Mouse (Mus musculus): ENCODE results near the gene Rgs10. TPM values are rescaled to one million over a fixed set of nuclear protein-coding genes. Genes with fewer than 3 reads are reported as not detected.
"Not testable (repeated sequence)": the region's sequence is repeated elsewhere in the genome, so short reads cannot be mapped to it uniquely, and the experiment has no call there.

Rgs10 gene
- total and polyA plus RNA-seq, 3 experiments, result 42.3 to 44.7 TPM; not detected in 1

DNA sequence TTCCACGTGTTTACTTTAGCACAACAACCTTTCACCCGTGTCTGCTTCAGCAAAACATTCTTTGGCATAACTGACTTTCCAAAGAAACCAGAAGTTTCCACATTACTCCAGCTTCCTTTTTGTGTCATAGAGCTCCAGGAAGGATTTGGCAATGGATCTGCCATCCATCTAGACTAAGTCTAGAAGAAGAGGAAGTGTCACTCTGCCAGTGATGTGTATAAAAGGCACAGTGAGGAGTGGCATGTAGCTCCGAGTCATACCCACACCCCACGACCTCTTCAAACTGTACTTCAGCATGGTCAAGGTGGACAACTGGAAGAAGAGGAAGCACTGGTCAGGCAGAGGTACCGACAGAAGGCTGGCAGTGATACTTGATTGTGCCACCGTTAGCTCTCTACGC is 74.1 kb downstream of the Rgs10 start:
- no peak overlapping the region for H3K9ac ChIP-seq (ENCODE audit: control insufficient read depth, low read depth, low read length, poor library complexity, severe bottlenecking)
- no peak overlapping the region for H3K27ac ChIP-seq (ENCODE audit: control insufficient read depth, low read depth, low read length)
- H3K4me3 ChIP-seq (ENCODE audit: control insufficient read depth in 1 of 2, insufficient read depth in 1 of 2, low read depth in 2 of 2, low read length in 2 of 2), result no peak overlapping the region
- DNase-seq (ENCODE audit: low read depth, low spot score), result no peak
- no peak for TF ChIP-seq TAL1 (IDR thresholded peaks at IDR 0.05; ENCODE audit: low read length)
- TF ChIP-seq RAD21 (IDR thresholded peaks at IDR 0.05; ENCODE audit: low read depth, low read length), result no peak
- TF ChIP-seq CHD1 (IDR thresholded peaks at IDR 0.05; ENCODE audit: low read depth, low read length), result no peak
- no peak for TF ChIP-seq GABPA (IDR thresholded peaks at IDR 0.05; ENCODE audit: low read depth, low read length)
- no peak for TF ChIP-seq MYC (IDR thresholded peaks at IDR 0.05; ENCODE audit: low read depth, low read length)
- no peak for TF ChIP-seq MXI1 (IDR thresholded peaks at IDR 0.05; ENCODE audit: low read depth, low read length)
- TF ChIP-seq JUND (IDR thresholded peaks at IDR 0.05; ENCODE audit: low read depth, low read length), result no peak
- no peak for TF ChIP-seq NELFE (IDR thresholded peaks at IDR 0.05; ENCODE audit: low read depth, low read length)
- H3K79me2 ChIP-seq (ENCODE audit: control insufficient read depth, insufficient read depth, low read length, poor library complexity), result no peaks in the 10 kb centered on the region
- no peaks in the 10 kb centered on the region for H3K36me3 ChIP-seq (ENCODE audit: control insufficient read depth in 1 of 2, insufficient read depth in 2 of 2, low read length in 2 of 2)
- no peaks in the 10 kb centered on the region for H3K4me1 ChIP-seq (ENCODE audit: control insufficient read depth in 1 of 2, insufficient read depth in 2 of 2, low read length in 2 of 2)
- H3K27me3 ChIP-seq (ENCODE audit: control insufficient read depth in 1 of 2, insufficient read depth in 2 of 2, low read length in 2 of 2), result peaks cover 2% of the 10 kb centered on the region in 2 experiments; a peak in 3 of 4 replicates
- H3K9me3 ChIP-seq (replicated peaks; ENCODE audit: insufficient read depth, low read length), result no peaks in the 10 kb centered on the region

DNA sequence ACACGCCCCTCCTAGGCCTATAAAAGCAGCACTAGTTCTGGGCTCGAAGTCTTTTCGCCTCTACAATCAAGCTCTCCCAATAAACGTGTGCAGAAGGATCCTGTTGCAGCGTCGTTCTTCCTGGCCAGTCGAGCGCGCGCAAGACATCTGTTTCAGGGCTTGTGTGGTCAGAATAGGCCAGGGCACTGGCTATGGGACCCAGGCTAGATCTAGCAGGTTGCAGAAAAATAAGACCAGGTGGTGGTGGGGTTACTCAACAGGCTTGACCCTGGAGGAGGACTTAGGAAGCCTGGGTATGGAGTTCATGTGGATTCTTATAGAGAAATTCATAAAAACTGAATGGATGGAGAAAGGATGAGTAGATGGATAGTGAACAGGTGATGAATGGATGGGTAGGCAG is 75.9 kb downstream of the Rgs10 start:
- H3K4me1 ChIP-seq (ENCODE audit: control insufficient read depth in 1 of 2, insufficient read depth in 2 of 2, low read length in 2 of 2), result not testable (repeated sequence)

GRCm38 (mm10) chr7:128340321-128340720 is 78.2 kb downstream of the Rgs10 start:
- not testable (repeated sequence) for H3K27ac ChIP-seq (ENCODE audit: control insufficient read depth, low read depth, low read length); H3K9me3 ChIP-seq (replicated peaks; ENCODE audit: insufficient read depth, low read length); H3K27me3 ChIP-seq (ENCODE audit: control insufficient read depth in 1 of 2, insufficient read depth in 2 of 2, low read length in 2 of 2); H3K9ac ChIP-seq (ENCODE audit: control insufficient read depth, low read depth, low read length, poor library complexity, severe bottlenecking); H3K4me3 ChIP-seq (ENCODE audit: control insufficient read depth in 1 of 2, insufficient read depth in 1 of 2, low read depth in 2 of 2, low read length in 2 of 2); DNase-seq (ENCODE audit: low read depth, low spot score); H3K36me3 ChIP-seq (ENCODE audit: control insufficient read depth in 1 of 2, insufficient read depth in 2 of 2, low read length in 2 of 2); H3K79me2 ChIP-seq (ENCODE audit: control insufficient read depth, insufficient read depth, low read length, poor library complexity); H3K4me1 ChIP-seq (ENCODE audit: control insufficient read depth in 1 of 2, insufficient read depth in 2 of 2, low read length in 2 of 2)

More for the DNA sequence above, 75.9 kb downstream of the Rgs10 start:
- H3K36me3 ChIP-seq (ENCODE audit: control insufficient read depth in 1 of 2, insufficient read depth in 2 of 2, low read length in 2 of 2); DNase-seq (ENCODE audit: low read depth, low spot score); H3K79me2 ChIP-seq (ENCODE audit: control insufficient read depth, insufficient read depth, low read length, poor library complexity); H3K9me3 ChIP-seq (replicated peaks; ENCODE audit: insufficient read depth, low read length); H3K27me3 ChIP-seq (ENCODE audit: control insufficient read depth in 1 of 2, insufficient read depth in 2 of 2, low read length in 2 of 2); H3K4me3 ChIP-seq (ENCODE audit: control insufficient read depth in 1 of 2, insufficient read depth in 1 of 2, low read depth in 2 of 2, low read length in 2 of 2); H3K27ac ChIP-seq (ENCODE audit: control insufficient read depth, low read depth, low read length); H3K9ac ChIP-seq (ENCODE audit: control insufficient read depth, low read depth, low read length, poor library complexity, severe bottlenecking): not testable (repeated sequence)

DNA sequence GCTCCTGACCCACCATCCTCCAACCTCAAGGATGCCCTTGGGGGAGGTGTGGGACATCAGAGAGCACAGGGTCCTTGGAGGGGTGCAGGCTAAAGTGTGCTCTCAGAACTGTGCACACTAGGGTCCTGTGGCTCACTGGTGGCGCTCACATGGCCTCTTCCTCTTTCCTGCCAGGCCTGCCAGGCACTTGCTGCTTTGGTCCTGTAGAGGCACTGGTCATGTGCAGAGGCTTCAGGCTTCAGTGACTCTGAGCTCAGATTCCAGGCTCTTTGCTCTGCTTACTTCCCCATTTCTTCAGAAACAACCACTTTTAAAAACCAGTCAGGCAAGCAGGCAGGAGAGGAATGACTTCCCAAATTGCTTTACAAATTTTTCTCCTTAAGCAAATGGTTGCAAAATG is 85.7 kb downstream of the Rgs10 start:
- H3K27ac ChIP-seq (ENCODE audit: control insufficient read depth, low read depth, low read length), result no peak overlapping the region

More for the DNA sequence above, 85.7 kb downstream of the Rgs10 start:
- no peaks in the 10 kb centered on the region for H3K79me2 ChIP-seq (ENCODE audit: control insufficient read depth, insufficient read depth, low read length, poor library complexity)
- no peaks in the 10 kb centered on the region for H3K4me1 ChIP-seq (ENCODE audit: control insufficient read depth in 1 of 2, insufficient read depth in 2 of 2, low read length in 2 of 2)
- H3K36me3 ChIP-seq (ENCODE audit: control insufficient read depth in 1 of 2, insufficient read depth in 2 of 2, low read length in 2 of 2), result no peaks in the 10 kb centered on the region
- H3K4me3 ChIP-seq (ENCODE audit: control insufficient read depth in 1 of 2, insufficient read depth in 1 of 2, low read depth in 2 of 2, low read length in 2 of 2), result no peak overlapping the region
- H3K9me3 ChIP-seq (replicated peaks; ENCODE audit: insufficient read depth, low read length), result no peaks in the 10 kb centered on the region
- H3K27me3 ChIP-seq (ENCODE audit: control insufficient read depth in 1 of 2, insufficient read depth in 2 of 2, low read length in 2 of 2), result peaks cover 0 to 1% of the 10 kb centered on the region in 2 experiments; a peak in 2 of 4 replicates
- TF ChIP-seq CTCF (IDR thresholded peaks at IDR 0.05 in 2 of 3, conservative IDR thresholded peaks at IDR 0.05 in 1 of 3; ENCODE audit: control insufficient read depth in 1 of 3, insufficient read depth in 1 of 3, low read depth in 2 of 3, low read length in 3 of 3, poor library complexity in 1 of 3, severe bottlenecking in 1 of 3), result peak in 1 of 3 experiments; percentile 7; a peak in 1 of 6 replicates
- TF ChIP-seq E2F4 (IDR thresholded peaks at IDR 0.05; ENCODE audit: borderline replicate concordance, low read depth, low read length), result no peak
- no peak for TF ChIP-seq POLR2AphosphoS5 (IDR thresholded peaks at IDR 0.05; ENCODE audit: borderline replicate concordance, low read depth, low read length)
- 0 out of 2 replicates have a peak, but pooled peaks have one; percentile 7 for TF ChIP-seq BHLHE40 (IDR thresholded peaks at IDR 0.05; ENCODE audit: borderline replicate concordance, low read depth, low read length)
- TF ChIP-seq CHD2 (IDR thresholded peaks at IDR 0.05; ENCODE audit: low read length), result no peak
- peak; percentile 31; the same call in 1 of the 2 replicates for TF ChIP-seq USF1 (IDR thresholded peaks at IDR 0.05; ENCODE audit: low read depth, low read length)
- TF ChIP-seq ZKSCAN1 (IDR thresholded peaks at IDR 0.05; ENCODE audit: low read depth, low read length), result no peak
- TF ChIP-seq NELFE (IDR thresholded peaks at IDR 0.05; ENCODE audit: low read depth, low read length), result no peak
- no peak overlapping the region for H3K9ac ChIP-seq (ENCODE audit: control insufficient read depth, low read depth, low read length, poor library complexity, severe bottlenecking)
- peak; percentile 78 for DNase-seq (ENCODE audit: low read depth, low spot score)

All from MEL (cell line).